Mouse (Mus musculus): ENCODE data around the gene Rpl36. TPM values are rescaled to one million over a fixed set of nuclear protein-coding genes. Genes with fewer than 3 reads are reported as not detected.

Rpl36 gene
- polyA plus RNA-seq (2017; shearing (Covaris generic)) = 2,149 TPM

GRCm38 (mm10) chr17:56613236-56613844, at the start of gene Rpl36:
Gene Rpl36, plus strand, starts transcription at chr17:56613416.

GRCm38 (mm10) chr17:56584257-56585130, 28.7 kb upstream of the Rpl36 start, which contains the start of the genes Safb2 and Safb:
Gene Safb2, minus strand, starts transcription at chr17:56584585.
Gene Safb, plus strand, starts transcription at chr17:56584825.

GRCm38 (mm10) chr17:56609452-56610171, 3.6 kb upstream of the Rpl36 start, which contains the start of gene 2410015M20Rik:
Gene 2410015M20Rik, minus strand, starts transcription at chr17:56609771.

GRCm38 (mm10) chr17:56626754-56627470, 13.7 kb downstream of the Rpl36 start, which contains the start of gene Lonp1:
Gene Lonp1, minus strand, starts transcription at chr17:56626887.

GRCm38 (mm10) chr17:56627530-56628277, 14.5 kb downstream of the Rpl36 start, which contains the start of gene Catsperd:
Gene Catsperd, plus strand, starts transcription at chr17:56628143.

Other genes with a start within 250 kb of the Rpl36 start
- 13.4 TPM for gene Ptprs, start 136.9 kb upstream of the Rpl36 start, polyA plus RNA-seq (2017; shearing (Covaris generic))
- not detected for gene Znrf4, start 101.0 kb upstream of the Rpl36 start, polyA plus RNA-seq (2017; shearing (Covaris generic))
- gene Gm20219, start 59.0 kb upstream of the Rpl36 start, polyA plus RNA-seq (2017; shearing (Covaris generic)) = 1.2 TPM
- 187 TPM for gene Safb2, start 28.8 kb upstream of the Rpl36 start, polyA plus RNA-seq (2017; shearing (Covaris generic))
- 154 TPM for gene Safb, start 28.6 kb upstream of the Rpl36 start, polyA plus RNA-seq (2017; shearing (Covaris generic))
- gene 2410015M20Rik, start 3.6 kb upstream of the Rpl36 start, polyA plus RNA-seq (2017; shearing (Covaris generic)) = 219 TPM
- 8.1 TPM for gene Lonp1, start 13.5 kb downstream of the Rpl36 start, polyA plus RNA-seq (2017; shearing (Covaris generic))
- 3.9 TPM for gene Catsperd, start 14.7 kb downstream of the Rpl36 start, polyA plus RNA-seq (2017; shearing (Covaris generic))
- gene Ranbp3, start 59.9 kb downstream of the Rpl36 start, polyA plus RNA-seq (2017; shearing (Covaris generic)) = 111 TPM
- gene Ndufa11, start 104.4 kb downstream of the Rpl36 start, polyA plus RNA-seq (2017; shearing (Covaris generic)) = 290 TPM
- 4.2 TPM for gene Vmac, start 104.6 kb downstream of the Rpl36 start, polyA plus RNA-seq (2017; shearing (Covaris generic))
- gene Nrtn, start 144.1 kb downstream of the Rpl36 start, polyA plus RNA-seq (2017; shearing (Covaris generic)) = not detected
- gene Dus3l, start 151.3 kb downstream of the Rpl36 start, polyA plus RNA-seq (2017; shearing (Covaris generic)) = 56.0 TPM
- 1.6 TPM for gene Prr22, start 156.8 kb downstream of the Rpl36 start, polyA plus RNA-seq (2017; shearing (Covaris generic))
- gene Rfx2, start 217.6 kb downstream of the Rpl36 start, polyA plus RNA-seq (2017; shearing (Covaris generic)) = 1.5 TPM

Measured in activated CD4-positive, CD25-positive, alpha-beta regulatory T cell, adult 9 weeks (primary cell).